Mouse (Mus musculus) cerebellum, adult 9-11 months (tissue): ENCODE results near the gene Sectm1b.
"Not testable (repeated sequence)": the region's sequence is repeated elsewhere in the genome, so short reads cannot be mapped to it uniquely, and the experiment has no call there.

Experiments
- DNase-seq: peaks from one replicate; pipeline ENCODE4 v3.0.0; 2022

The Sectm1b gene

DNA sequence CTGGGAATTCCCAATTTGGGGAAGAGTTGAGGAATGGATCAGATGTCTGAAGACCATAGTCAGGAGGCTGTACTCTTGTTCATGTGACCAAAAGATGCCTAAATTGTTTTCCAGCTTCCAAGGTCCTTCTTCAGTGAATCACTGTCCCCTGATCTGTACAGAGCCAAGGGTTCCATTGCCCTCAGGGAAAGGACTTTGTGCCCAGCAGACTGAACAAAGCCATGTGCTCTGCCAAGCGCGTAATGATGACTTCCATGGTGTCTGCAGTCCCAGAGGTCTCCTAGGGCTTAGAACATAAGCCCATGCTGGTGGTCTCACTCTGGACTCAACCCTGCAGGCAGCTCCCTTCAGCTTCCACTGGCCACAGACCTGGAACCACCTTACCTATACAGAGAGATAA lies 4.5 kb upstream of the Sectm1b start:
- DNase-seq: no peak

DNA sequence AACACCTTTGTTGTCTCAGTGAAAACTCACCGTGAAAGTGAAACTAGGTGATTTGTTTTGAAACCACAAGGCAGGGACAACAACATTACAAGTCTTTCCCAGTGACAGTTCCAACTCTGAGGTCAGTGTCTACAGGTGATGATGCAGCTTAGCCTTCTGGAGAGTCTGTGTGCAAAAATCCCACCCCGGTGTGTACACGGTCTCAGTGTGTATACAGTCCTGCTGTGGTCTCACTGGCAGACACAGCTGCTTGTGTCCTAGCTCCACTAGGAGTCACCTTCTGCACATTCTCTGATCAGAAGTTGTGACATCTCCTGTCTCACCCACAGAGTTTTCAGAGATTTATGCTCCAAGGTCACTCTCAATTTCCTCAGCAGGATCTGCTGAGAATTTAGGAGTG lies 828 bp upstream of the Sectm1b start:
- no peak for DNase-seq

DNA sequence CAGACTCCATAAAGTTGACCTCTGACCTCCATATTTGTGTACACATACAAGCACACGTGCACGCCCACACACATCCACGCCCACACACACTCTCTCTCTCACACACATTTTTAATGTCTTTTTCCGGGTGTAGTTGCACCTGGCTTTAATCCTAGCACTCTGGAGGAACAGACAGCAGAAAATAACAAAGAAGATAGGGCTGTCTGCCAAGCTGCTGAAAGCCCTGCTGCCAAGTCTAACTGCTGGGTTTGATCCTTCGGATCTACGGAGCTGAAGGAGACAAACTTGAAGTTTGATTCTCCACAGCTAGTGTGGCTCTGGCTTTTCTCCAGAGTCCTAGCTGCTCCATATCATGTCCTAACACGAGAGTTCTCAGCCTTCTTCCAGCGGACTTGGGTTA lies 1.8 kb downstream of the Sectm1b start:
- no peak for DNase-seq

DNA sequence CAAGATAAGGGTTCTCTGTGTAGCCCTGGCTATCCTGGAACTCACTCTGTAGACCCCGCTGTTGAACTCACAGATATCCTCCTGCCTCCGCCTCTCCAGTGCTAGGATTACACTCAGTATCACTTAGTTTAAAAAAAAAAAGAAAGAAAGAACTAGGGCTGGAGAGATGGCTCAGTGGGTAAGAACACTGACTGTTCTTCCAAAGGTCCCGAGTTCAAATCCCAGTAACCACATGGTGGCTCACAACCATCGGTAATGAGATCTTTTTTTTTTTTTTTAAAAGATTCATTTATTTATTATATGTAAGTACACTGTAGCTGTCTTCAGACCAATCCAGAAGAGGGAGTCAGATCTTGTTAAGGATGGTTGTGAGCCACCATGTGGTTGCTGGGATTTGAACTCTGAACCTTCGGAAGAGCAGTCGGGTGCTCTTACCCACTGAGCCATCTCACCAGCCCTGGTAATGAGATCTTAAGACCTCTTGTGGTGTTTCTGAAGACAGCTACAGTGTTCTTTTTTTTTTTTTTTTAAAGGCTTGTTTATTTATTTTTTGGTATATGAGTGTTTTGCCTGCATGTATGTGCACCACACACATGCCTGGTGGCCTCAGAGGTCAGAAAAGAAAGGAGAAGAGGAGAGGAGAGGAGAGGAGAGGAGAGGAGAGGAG lies 2.8 kb downstream of the Sectm1b start:
- not testable (repeated sequence) for DNase-seq

DNA sequence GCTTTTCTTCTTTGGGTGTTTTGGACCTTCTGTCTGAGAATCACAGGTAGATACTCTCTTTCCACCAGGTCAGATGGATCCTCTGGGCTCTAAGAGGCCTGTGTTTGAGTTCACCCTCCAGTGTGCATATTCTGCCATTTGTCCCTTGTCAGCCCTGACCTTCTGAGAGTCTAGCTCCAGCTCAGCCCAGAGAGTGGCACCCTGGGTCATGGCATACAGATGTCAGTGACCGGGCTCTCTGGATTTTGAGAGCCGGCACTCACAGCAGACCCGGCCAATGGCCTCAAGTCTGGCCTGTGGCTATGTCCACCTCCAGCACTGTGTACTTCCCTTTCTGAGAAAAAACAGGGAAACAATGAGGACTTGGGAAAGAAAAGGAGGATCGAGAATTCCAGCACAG lies 3.9 kb downstream of the Sectm1b start:
- DNase-seq: no peak

DNA sequence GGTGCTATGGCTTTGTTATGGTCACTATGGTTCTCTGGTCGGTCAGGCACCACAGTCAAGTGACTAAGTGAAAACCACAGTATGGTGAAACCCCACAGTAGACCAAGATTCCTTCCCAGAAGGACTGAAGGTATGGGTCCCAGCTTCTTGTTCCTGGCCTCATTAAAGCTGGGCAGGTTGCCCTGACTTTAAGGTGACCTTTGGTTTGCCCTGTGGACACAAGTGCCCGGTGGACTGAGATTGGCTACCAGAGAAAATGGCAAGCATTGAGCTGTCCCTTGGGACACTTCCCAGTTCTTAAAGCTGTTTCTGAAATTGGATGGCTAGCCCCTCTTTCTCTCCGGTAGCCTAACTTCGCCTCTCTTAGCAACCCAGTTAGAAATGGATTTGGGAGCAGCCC lies 4.4 kb downstream of the Sectm1b start:
- DNase-seq: no peak

DNA sequence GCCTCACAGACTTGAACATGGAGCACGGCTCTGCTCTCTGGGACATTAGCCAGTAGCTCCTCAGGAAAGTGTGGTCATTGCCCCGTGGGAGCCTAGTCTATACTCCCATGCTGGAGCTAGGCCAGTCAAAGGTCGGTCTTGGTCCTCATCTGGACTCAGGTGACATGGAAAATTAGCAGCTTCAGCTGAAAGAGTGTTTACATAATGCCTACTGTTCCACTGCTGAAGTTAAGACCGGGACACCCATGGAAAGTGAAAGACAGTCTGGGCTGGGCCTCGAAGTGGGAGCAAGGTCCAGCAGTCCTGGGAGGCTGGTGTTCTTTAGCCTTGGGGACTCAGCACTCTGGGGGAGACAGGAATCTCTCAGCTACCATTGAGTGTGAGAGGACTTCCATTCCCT lies 5.2 kb downstream of the Sectm1b start:
- no peak for DNase-seq

DNA sequence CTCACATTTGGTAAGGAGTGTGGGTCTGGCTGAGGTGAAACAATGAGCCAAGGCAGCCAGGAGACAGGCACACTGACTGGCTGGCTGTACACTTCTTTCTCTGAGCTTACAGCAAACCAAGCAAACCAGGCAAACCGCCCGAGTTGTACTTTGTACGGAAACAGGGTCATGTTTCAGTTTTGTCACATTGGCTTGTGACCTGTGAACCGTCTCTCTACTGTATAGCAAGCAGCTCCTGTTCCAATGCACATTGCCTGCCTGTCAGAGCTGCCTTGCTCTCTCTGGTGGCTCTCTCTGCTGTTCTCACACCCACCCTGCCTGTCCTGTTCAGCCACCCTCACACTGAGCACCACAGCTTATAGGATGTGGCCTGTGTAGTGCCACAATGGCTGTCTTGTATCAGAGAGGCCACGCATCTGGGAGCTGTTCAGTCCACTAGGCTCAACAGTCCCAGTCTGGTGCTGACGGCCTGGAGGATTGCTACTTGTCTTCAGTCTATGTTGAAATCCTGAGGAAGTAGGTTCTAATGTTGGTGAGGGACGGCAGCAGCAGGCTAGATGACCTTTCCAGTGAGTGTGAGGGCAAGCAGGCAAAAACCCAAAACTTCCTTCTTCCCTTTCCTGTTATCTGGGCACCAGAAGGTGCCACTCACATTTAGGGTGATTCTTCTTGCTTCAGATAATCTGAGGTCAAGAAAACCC lies 6.7 kb downstream of the Sectm1b start:
- no peak for DNase-seq

DNA sequence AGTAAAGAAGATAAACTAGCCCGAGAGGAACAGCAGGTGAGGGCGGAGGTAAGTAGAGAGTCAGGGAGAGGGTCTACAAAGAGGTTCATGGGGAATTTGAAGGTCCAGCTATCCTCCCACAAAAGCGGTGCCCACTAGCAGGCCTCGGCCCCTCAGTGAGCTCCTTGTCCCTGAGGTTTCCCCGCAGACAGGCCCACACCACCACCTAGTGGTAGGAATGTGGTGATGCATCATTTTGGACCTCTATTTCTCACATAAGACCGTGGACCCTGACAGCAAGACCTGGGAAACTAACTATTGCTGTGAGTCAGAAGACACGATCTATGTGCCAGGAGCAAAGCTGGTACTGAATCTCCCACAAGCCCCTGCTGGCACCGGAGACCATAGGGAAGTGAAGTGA lies 9.8 kb downstream of the Sectm1b start:
- peak; percentile 66 for DNase-seq

DNA sequence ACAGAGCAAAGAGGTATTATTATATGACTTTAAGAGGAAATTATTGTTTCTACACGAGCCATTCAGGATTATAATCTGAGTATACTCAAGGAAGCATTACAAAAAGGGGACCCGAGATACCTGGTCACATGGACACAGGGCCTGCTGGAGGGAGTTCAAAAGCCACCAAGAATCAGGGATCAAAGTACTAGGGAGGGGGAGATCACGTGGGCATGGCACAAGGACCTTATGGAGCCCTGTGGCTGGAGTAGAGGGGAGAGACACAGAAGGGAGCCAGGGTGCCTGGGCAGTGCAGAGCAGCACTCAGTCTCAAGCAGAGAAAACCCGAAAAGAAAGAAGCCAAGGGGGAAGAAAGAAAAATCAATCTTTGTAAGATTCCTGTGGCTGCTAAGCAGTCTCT lies 11.0 kb downstream of the Sectm1b start:
- no peak for DNase-seq

DNA sequence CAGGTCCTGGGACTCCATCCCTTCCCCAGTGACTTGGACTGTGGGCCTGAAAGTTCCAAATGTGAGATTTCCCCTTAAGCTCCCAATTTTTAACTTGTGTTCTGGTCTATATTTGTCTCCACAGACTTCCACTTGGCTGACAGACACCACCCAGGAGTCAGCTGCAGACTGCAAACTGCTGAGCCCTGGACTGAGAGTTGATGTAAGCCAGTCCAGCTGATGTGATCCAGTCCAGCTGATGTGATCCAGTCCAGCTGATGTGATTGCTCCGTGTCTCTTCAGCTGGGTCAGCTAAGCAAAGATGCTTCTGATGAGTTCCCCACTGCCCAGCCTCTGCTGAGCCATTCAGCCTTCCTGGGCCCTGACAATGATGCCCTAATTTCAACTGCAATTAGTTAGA lies 11.6 kb downstream of the Sectm1b start:
- no peak for DNase-seq

DNA sequence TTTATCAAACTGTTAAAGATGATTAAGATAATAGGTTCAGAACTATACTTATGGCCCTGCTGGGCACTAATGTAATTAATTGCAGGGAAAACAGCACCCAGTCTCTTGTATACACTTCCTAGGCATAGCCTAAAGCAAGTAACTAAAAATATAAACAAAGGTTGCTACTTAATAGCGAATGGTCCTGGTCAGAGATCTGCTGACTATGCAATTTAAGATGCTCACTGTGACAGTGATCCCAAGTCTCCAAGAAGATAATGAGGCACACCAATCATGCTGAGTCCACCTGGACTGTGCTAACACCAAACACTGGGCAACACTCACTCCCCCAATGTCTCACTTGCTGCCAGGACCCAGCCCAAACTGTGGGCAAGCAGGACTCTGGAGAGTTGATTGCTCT lies 13.5 kb downstream of the Sectm1b start:
- no peak for DNase-seq

DNA sequence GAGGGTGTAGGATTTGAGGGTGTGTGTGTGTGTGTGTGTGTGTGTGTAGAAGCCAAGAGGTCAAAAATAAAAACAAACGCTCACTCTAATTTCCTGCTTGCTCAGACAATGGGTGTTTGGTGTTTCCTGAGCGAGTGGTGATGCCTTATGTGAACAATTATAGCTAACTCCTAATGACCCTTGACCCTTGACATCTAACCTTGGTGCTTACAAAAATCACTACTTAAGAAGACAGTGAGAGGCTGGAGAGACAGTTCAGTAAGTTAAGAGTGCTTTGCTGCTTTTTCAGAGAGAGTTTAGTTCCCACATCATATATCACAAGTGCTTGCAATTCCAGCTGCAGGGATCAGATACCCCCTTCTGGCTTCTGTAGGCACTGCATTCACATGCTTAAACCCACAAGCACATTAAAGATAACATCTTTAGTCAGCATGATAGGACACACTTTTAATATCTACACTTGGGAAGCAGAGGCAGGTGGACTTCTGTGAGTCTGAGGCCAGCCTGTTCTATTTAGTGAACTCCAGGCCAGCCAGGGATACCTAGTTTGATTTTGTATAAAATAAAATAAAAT lies 15.5 kb downstream of the Sectm1b start:
- DNase-seq: no peak

DNA sequence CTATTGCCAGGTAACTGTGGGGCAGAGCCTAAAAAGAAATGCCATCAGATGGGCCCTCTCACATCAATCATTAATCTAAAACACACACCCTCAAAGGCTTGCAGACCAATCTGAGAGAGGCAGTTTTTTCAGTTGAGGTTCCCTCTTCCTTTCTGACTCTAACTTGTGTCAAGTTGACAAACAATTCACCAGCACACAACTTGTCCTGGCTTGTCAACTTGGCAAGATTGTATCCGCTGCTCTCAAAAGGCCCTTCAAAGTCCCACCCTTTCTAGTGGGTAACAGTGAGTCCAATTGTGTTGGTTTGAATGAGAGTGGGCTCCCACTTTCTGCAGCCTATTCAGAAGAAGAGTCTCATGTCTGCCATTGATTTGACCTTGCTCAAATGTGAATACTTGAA lies 18.1 kb downstream of the Sectm1b start:
- no peak for DNase-seq

DNA sequence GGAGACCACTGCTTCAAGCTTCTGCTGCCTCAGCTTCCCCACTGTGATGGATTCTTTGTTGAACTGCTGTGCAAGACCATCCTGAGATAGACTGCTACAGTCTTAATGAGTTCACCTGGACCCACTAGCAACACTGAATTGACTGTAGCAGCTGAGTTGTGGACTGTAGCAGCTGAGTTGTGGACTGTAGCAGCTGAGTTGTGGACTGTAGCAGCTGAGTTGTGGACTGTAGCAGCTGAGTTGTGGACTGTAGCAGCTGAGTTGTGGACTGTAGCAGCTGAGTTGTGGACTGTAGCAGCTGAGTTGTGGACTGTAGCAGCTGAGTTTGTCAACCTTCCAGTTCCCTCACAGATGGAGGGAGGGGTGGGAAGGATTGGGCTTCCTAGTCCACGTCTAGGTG lies 20.3 kb downstream of the Sectm1b start:
- not testable (repeated sequence) for DNase-seq

DNA sequence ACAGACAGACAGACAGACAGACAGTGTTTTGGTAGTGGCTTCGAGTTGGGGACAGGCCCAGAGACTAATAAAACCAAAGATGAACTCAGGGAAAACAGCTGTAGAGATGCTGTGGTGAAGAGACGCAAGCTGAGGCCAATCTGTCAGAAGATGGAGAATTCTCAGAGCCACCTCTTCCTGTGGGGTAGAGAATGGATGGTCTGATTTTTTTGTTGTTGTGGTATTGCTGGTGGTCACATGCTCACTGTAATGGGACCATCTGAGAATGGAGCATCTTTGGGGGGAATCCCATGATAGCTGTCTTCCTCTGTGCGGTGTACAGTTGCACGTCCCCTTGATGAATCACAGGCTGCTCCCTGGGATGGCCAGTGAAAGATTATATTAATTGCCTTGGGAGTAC lies 20.9 kb downstream of the Sectm1b start:
- no peak for DNase-seq

DNA sequence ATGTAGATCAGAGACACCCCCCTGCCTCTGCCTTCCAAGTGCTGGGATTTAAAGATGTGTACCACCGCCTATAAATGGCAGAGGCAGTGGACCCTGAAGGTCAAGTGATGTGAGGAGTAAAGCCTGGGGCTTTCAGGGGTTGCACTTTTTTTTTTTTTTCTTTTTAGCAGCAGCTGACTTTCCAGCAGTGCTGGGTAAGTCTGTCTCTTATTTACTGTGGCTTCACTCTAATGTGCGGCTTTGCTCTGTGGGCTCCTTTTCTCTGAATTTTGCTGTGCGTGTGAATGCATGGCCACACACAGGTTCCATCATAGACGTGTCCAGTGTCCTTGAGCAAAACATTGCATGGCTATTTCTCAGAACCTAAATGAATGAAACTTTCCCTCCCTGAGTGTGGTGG lies 21.7 kb downstream of the Sectm1b start:
- DNase-seq: no peak

DNA sequence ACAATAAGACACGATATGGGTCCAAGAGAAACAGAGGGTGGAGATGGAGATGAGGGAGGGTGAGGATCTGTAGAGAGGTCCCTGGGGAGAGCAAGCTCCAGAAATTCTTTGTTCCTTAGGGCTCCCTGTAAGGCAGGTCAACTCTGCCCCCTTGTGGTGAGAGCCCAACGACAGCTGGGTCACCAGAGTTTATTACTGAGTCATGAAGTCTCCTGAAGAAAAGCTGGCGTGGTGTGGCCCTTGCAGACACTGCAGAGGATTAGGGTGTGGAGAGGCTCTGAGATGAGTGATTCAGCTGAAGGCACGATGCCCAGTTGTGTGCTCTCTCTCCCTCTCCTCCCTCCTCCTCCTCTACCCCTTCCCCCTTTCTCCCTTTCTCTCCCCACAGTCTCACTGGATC lies 22.2 kb downstream of the Sectm1b start:
- peak; percentile 60 for DNase-seq

DNA sequence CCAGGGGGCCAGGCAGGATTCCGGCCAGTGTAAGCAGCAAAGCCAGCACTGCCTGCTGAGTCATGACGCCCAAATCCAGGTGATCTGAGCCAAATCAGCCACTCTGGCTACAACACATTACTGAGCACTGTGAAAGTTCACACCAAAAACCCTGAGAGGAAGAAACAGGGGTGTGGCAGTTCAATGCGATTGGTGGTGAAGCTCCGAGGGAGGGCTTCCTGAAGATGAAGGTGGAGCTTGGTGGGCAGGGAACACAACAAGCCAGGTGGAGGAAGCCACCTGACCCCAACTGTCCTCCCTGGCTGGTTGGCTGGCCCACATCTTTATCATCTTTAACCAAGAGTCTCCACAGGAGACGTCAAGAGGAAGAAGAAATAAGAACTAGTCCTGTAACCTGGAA lies 24.1 kb downstream of the Sectm1b start, which contains the start of gene Cd7:
Gene Cd7, minus strand, starts transcription at position 117 of the 400 bp plus-strand sequence.
- no peak for DNase-seq

DNA sequence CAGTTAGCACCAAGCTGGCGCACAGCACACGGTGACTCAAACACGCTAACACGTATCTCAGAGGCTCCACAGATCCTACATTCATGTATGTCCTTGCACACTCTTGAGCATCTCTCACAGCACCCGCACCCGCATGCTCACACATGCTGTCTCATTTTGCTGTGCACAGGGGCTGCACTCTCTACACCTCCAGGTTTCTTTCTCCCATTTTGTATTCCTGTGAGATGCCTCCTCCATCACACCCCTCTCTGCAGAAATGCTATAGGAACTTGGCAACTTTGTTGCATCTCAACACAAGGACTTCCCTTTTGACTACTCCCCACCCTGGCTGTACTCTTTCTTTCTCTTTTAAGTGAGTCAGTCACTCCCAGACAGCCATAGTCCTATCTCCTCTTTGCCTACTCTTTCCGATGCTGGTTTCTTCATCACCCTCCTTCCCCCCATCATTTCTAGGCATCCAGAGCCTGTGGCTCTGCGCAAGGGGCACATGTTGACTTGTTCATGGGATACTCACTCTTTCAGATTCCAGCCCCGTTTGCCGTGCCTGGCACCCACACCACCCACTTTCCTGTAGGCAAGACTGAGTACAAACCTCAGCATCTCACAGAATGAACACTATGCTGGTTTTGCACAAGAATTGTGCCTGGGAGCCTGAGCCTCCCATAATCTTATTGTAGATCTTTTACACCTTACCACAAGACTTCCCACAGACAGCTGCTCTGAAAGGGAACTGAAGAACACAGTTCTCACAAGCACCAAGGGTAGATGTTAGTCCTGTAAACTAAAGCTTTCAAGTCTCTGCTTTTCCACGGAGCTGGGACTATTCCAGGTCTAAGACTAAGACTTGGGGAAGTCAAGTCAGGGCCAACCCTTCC lies 24.8 kb downstream of the Sectm1b start:
- DNase-seq: no peak

DNA sequence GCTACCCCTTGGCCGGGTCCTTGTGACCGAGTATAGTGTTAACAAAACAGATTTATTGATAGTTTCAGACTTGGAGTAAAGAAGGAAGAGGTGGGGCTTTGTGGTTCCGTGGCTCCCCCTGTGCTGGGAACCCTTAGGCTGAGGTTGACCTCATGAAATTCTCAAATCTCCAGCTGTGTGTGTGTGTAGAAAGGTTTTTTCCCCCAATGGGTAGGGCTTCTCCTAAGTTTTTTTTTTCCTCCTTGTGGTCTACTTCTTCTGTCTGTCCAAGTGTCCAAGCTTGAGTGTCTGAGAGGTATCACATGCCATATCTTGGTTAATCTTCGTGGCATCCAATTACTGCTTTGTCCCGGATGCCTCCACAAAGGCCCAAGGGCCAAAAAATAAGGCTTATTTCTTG lies 30.3 kb downstream of the Sectm1b start:
- no peak for DNase-seq

DNA sequence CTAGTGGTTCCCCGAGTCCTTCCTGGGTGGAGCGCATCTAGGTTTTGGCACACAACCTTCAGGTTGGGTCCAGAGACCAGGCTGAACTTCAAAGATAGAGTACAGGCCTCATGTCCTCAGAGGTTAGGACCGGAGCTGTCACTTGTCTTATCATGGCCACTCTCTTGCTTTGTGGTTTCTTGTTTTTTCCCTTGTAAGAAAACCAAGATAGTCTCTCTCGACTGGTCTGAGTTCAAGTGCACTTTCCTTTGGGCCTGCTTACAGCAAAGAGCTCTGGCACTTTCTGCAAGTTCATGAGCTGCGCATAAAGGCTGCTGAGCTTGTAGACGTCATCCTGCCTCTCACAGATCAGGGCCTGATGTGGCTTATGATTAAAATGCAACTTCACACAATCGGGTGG lies 36.1 kb downstream of the Sectm1b start:
- DNase-seq: no peak

DNA sequence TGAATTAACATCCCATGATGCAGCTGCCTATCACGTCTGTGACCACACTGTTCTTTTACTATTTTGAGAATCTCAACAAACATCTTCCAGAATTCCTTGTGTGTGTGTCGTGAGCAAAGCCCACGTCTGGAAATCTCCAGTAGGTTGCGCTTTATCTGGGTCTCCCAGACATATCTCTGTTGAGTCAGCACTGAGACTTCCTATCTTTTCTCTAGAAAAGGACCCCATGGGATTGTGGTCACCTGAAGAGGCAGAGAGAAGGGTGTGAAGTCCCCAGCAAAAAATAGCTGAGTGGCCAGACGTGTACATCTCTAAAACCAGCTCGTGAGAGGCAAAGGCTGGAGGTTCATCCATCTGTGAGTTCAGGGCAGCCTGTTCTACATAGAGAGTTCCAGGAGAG lies 39.2 kb downstream of the Sectm1b start:
- no peak for DNase-seq

DNA sequence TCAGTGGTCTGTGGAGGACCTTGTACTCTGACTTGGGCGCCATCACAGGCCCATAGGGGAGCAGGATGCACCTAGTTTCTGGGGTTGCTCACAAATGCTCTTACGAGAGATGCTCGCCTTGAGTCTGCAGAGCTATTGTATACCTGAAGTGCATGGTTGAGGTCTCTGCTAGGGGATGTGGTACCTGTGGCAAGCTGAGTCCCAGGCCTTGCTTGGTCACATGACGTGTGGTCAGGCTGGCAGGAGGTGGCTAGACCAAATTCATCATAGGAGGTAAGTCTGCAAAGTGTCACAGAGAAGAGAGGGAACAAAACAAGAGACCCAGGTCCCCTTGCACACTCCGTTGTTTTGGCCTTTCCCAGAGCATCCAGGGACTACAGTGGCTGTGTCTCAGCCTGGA lies 43.9 kb downstream of the Sectm1b start:
- DNase-seq: no peak
